In the genomic region with DNA sequence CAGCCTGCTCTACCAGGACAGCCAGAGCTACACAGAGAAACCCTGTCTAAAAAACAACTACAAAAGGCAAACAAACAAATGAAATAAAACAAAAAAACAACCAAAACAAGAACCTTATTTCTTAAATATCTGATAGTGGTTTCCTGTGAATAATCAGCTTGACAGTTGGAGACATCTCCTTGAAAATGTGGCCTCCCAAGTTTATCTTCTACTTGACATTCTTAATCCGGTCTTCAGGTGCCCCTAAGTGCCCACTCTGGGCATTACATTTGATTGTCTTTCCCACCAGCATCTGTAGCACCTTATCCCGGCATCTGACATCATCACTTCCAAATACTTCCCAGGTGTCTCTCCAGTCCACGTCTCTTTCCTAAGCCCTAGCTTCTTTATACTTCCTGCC, we compare ENCODE assay signal across 24 mouse cellular contexts. TPM values are rescaled to one million over a fixed set of nuclear protein-coding genes. Genes with fewer than 3 reads are reported as not detected.
DNase-seq lines count a peak whose midpoint lies in the region; ATAC-seq and TF ChIP-seq lines count a peak whose summit lies in the region.
"Had no signal": no experiment of that assay in that cellular context is flagged by ENCODE, and none has a peak within 500 bp of the region (broad histone marks: within the 10 kb centered on the region; RNA-seq: fewer than 3 reads in every experiment).

No protein-coding gene starts in this region.

- H3K27me3 ChIP-seq in liver, postnatal 0 days (ENCODE audit: insufficient read depth, low read length) = no peaks in the 10 kb centered on the region
- H3K27me3 ChIP-seq in liver, embryonic 12.5 days (replicated peaks) = no peaks in the 10 kb centered on the region
- H3K27me3 ChIP-seq in MEL (ENCODE audit: control insufficient read depth in 1 of 2, insufficient read depth in 2 of 2, low read length in 2 of 2) = no peaks in the 10 kb centered on the region
- H3K27me3 ChIP-seq: CH12.LX, Patski had no signal

- TF ChIP-seq POLR2A in MEL (IDR thresholded peaks at IDR 0.05; ENCODE audit: control insufficient read depth in 1 of 2, insufficient read depth in 1 of 2, low read depth in 1 of 2, low read length in 2 of 2, poor library complexity in 1 of 2) = no peak

- no peak for TF ChIP-seq EP300 in liver, postnatal 0 days (IDR thresholded peaks at IDR 0.05; ENCODE audit: low read depth)
- TF ChIP-seq EP300 in MEL (IDR thresholded peaks at IDR 0.05; ENCODE audit: low read depth in 1 of 2, low read length in 2 of 2) = peak; percentile 24 to 60; a peak in 2 of 4 replicates

- no peak overlapping the region for H3K4me3 ChIP-seq in liver, postnatal 0 days (ENCODE audit: low read depth, low read length)
- no peak overlapping the region for H3K4me3 ChIP-seq in liver, embryonic 12.5 days
- H3K4me3 ChIP-seq in MEL (ENCODE audit: control insufficient read depth in 1 of 2, insufficient read depth in 1 of 2, low read depth in 2 of 2, low read length in 2 of 2) = no peak overlapping the region

- no peaks in the 10 kb centered on the region for H3K36me3 ChIP-seq in liver, postnatal 0 days (replicated peaks; ENCODE audit: insufficient read depth, low read length)
- no peaks in the 10 kb centered on the region for H3K36me3 ChIP-seq in liver, embryonic 12.5 days
- H3K36me3 ChIP-seq in MEL (ENCODE audit: control insufficient read depth in 1 of 2, insufficient read depth in 2 of 2, low read length in 2 of 2) = peaks cover 0 to 14% of the 10 kb centered on the region in 2 experiments; a peak in 2 of 4 replicates
- H3K36me3 ChIP-seq: G1E had no signal

- ATAC-seq in liver, postnatal 0 days = no peak
- ATAC-seq in liver, embryonic 12.5 days = no peak
- ATAC-seq: activated CD4-positive, CD25-positive, alpha-beta regulatory T cell, adult 4 months; CD4-positive, CD25-positive, alpha-beta regulatory T cell, adult 4 months; Patski had no signal

- TF ChIP-seq CTCF in liver, postnatal 0 days (IDR thresholded peaks at IDR 0.05; ENCODE audit: low read depth) = peak; percentile 16; the same call in 1 of the 2 replicates
- peak in 2 of 3 experiments; percentile 10 to 52; a peak in 2 of 6 replicates for TF ChIP-seq CTCF in MEL (IDR thresholded peaks at IDR 0.05 in 2 of 3, conservative IDR thresholded peaks at IDR 0.05 in 1 of 3; ENCODE audit: control insufficient read depth in 1 of 3, insufficient read depth in 1 of 3, low read depth in 2 of 3, low read length in 3 of 3, poor library complexity in 1 of 3, severe bottlenecking in 1 of 3)

- no peak overlapping the region for H3K27ac ChIP-seq in liver, postnatal 0 days (ENCODE audit: low read depth)
- H3K27ac ChIP-seq in liver, embryonic 12.5 days = no peak overlapping the region
- no peak overlapping the region for H3K27ac ChIP-seq in MEL (ENCODE audit: control insufficient read depth, low read depth, low read length)

- H3K4me2 ChIP-seq in liver, postnatal 0 days (ENCODE audit: low read depth, low read length) = no peak overlapping the region
- no peak overlapping the region for H3K4me2 ChIP-seq in liver, embryonic 12.5 days

- peak; percentile 65 for TF ChIP-seq RAD21 in MEL (IDR thresholded peaks at IDR 0.05; ENCODE audit: low read depth, low read length)

- DNase-seq in liver, postnatal 0 days = no peak
- peak; percentile 59 for DNase-seq in 416B (ENCODE audit: low read depth)
- DNase-seq in MEL (ENCODE audit: low read depth, low spot score) = peak; percentile 46
- DNase-seq in induced T-regulatory cell, adult 2 months (ENCODE audit: low read depth) = peak; percentile 19
- no peak for DNase-seq in cerebellum, postnatal 25 days
- no peak for DNase-seq in kidney, adult 8-10 months
- no peak for DNase-seq in urinary bladder, postnatal 10 days (ENCODE audit: low spot score)
- DNase-seq: adrenal gland, adult 2 months; adrenal gland, adult 8-10 months; adrenal gland, postnatal 10 days; adrenal gland, postnatal 14 days; adrenal gland, postnatal 25 days; adrenal gland, postnatal 36 days; B cell, adult 2 months; cerebellum, adult 11 months; cerebellum, adult 11-12 months; cerebellum, adult 18-20 months; cerebellum, adult 2 months had no signal

- peaks cover 23% of the 10 kb centered on the region for H3K79me2 ChIP-seq in MEL (ENCODE audit: control insufficient read depth, insufficient read depth, low read length, poor library complexity)

- WGBS in liver, postnatal 0 days (ENCODE audit: insufficient replicate concordance) = 60% methylated on average over 3 of the region's 3 CpGs
- 45% methylated on average over 3 of the region's 3 CpGs for WGBS in liver, embryonic 12.5 days (ENCODE audit: insufficient replicate concordance)

- H3K4me1 ChIP-seq in liver, postnatal 0 days (ENCODE audit: insufficient read depth) = peaks cover 17% of the 10 kb centered on the region
- H3K4me1 ChIP-seq in liver, embryonic 12.5 days = peaks cover 30% of the 10 kb centered on the region
- H3K4me1 ChIP-seq in MEL (ENCODE audit: control insufficient read depth in 1 of 2, insufficient read depth in 2 of 2, low read length in 2 of 2) = peaks cover 6 to 14% of the 10 kb centered on the region in 2 experiments

- no peaks in the 10 kb centered on the region for H3K9me3 ChIP-seq in liver, postnatal 0 days (ENCODE audit: low read length)
- H3K9me3 ChIP-seq in liver, embryonic 12.5 days (replicated peaks) = no peaks in the 10 kb centered on the region
- no peaks in the 10 kb centered on the region for H3K9me3 ChIP-seq in MEL (replicated peaks; ENCODE audit: insufficient read depth, low read length)
- H3K9me3 ChIP-seq: G1E had no signal

- no peak overlapping the region for H3K9ac ChIP-seq in liver, postnatal 0 days (replicated peaks)
- H3K9ac ChIP-seq in liver, embryonic 12.5 days = no peak overlapping the region
- no peak overlapping the region for H3K9ac ChIP-seq in MEL (ENCODE audit: control insufficient read depth, low read depth, low read length, poor library complexity, severe bottlenecking)

TF ChIP-seq in MEL, 35 proteins besides CTCF, POLR2A, EP300 and RAD21:
- TF ChIP-seq POLR2AphosphoS2 (IDR thresholded peaks at IDR 0.05; ENCODE audit: low read length) (no peak), GATA1 (IDR thresholded peaks at IDR 0.05; ENCODE audit: low read depth, low read length) (peak; percentile 57), RCOR1 (IDR thresholded peaks at IDR 0.05; ENCODE audit: low read depth, low read length) (no peak), SIN3A (IDR thresholded peaks at IDR 0.05; ENCODE audit: low read length) (peak; percentile 55), TCF12 (IDR thresholded peaks at IDR 0.05; ENCODE audit: low read depth, low read length) (0 out of 2 replicates have a peak, but pooled peaks have one; percentile 12), SMC3 (IDR thresholded peaks at IDR 0.05; ENCODE audit: low read depth, low read length) (peak; percentile 41; the same call in 1 of the 2 replicates), ZC3H11A (IDR thresholded peaks at IDR 0.05; ENCODE audit: low read depth, low read length) (peak; percentile 39; the same call in 1 of the 2 replicates)
TF ChIP-seq in MEL: peak in this region for 5.

RNA-seq across cellular contexts. Expression of a gene that starts 2.3 kb away (rescaled TPM):
- 36.7 and 38.5 TPM in 2 replicates for polyA plus RNA-seq in liver, postnatal 0 days (2015; fragmentation: Nextera tagmentation; extraction: Ambion mirVana)
- polyA plus RNA-seq in liver, embryonic 12.5 days (2016; fragmentation: Nextera tagmentation; extraction: Ambion mirVana) = 45.0 and 46.8 TPM in 2 replicates
- 9.4 and 13.4 TPM in 2 replicates for total RNA-seq in MEL (2012; rRNA removed)
- 10 to 100 TPM in 1 of 2 experiments, not detected in 1; 46.4 TPM for polyA plus RNA-seq in MEL (2012; ENCODE audit: insufficient read depth in 1 of 2, insufficient read length in 2 of 2, low read depth in 1 of 2, low replicate concordance in 2 of 2, missing spikeins in 1 of 2)

Comparison
In these comparisons a context has a peak if more than half of its experiments do, and no peak if none do; other contexts are left out.
1. DNase-seq: peak in 416B (single experiment), MEL (single experiment) and induced T-regulatory cell, adult 2 months (single experiment); none in liver, postnatal 0 days (single experiment), cerebellum, postnatal 25 days (0 of 2), kidney, adult 8-10 months (0 of 2) and urinary bladder, postnatal 10 days (single experiment).